Mouse (Mus musculus) myocyte (in vitro differentiated cells): ENCODE data around the gene 4933407L21Rik. TPM values are rescaled to one million over a fixed set of nuclear protein-coding genes. Genes with fewer than 3 reads are reported as not detected.
A peak's percentile ranks its signal among the peaks of the same experiment; 100 is the strongest.

Experiments used
- H3K27me3 ChIP-seq: one replicate; pipeline ENCODE4 v1.6.1; 2011; ENCODE audit not compliant: control insufficient read depth, insufficient read depth, insufficient read length
- H3K36me3 ChIP-seq: one replicate; pipeline ENCODE4 v1.6.1; 2011; ENCODE audit not compliant: control insufficient read depth, insufficient read depth
- H3K4me2 ChIP-seq: one replicate; pipeline ENCODE4 v1.6.1; 2011; ENCODE audit warnings: low read depth, control low read depth
- H3K4me3 ChIP-seq: one replicate; pipeline ENCODE4 v1.5.1; 2011; ENCODE audit warnings: mild to moderate bottlenecking, control low read depth, moderate library complexity
- H3K79me2 ChIP-seq: one replicate; pipeline ENCODE4 v1.6.1; 2011; ENCODE audit not compliant: control insufficient read depth, insufficient read depth
- H3ac ChIP-seq: one replicate; pipeline ENCODE4 v1.6.1; 2011; ENCODE audit not compliant: control insufficient read depth, insufficient read length
- CEBPB ChIP-seq: IDR thresholded peaks from 2 replicates; pipeline ENCODE4 v1.6.1; 2011; ENCODE audit warnings: mild to moderate bottlenecking, moderate library complexity; ENCODE audit not compliant: poor library complexity, insufficient read depth, severe bottlenecking
- E2F4 ChIP-seq: IDR thresholded peaks from one replicate; pipeline ENCODE4 v1.6.1; 2011; ENCODE audit warnings: mild to moderate bottlenecking, control low read depth, moderate library complexity; ENCODE audit not compliant: insufficient read depth
- MAX ChIP-seq: IDR thresholded peaks from one replicate; pipeline ENCODE4 v1.6.1; 2011; ENCODE audit warnings: low read depth, mild to moderate bottlenecking, control low read depth
- MYOD1 ChIP-seq, 3 experiments: IDR thresholded peaks; one replicate each; pipeline ENCODE4 v1.6.1; 2011; ENCODE audit warnings: control low read depth in 2 of 3, low read depth in 2 of 3, mild to moderate bottlenecking in 2 of 3, moderate library complexity in 1 of 3; ENCODE audit not compliant: insufficient read length in 2 of 3, control insufficient read depth in 1 of 3
- MYOG ChIP-seq, 3 experiments: IDR thresholded peaks; one replicate each; pipeline ENCODE4 v1.6.1; 2011; ENCODE audit warnings: control low read depth in 2 of 3, low read depth in 2 of 3, mild to moderate bottlenecking in 2 of 3; ENCODE audit not compliant: insufficient read length in 2 of 3, control insufficient read depth in 1 of 3, insufficient read depth in 1 of 3
- POLR2A ChIP-seq: IDR thresholded peaks from one replicate; pipeline ENCODE4 v1.6.1; 2011; ENCODE audit warnings: low read depth, mild to moderate bottlenecking, control low read depth, moderate library complexity; ENCODE audit not compliant: insufficient read length
- POLR2AphosphoS2 ChIP-seq: IDR thresholded peaks from one replicate; pipeline ENCODE4 v1.6.1; 2011; ENCODE audit warnings: low read depth, control low read depth; ENCODE audit not compliant: insufficient read length
- REST ChIP-seq: IDR thresholded peaks from one replicate; pipeline ENCODE4 v1.6.1; 2011; ENCODE audit warnings: mild to moderate bottlenecking, control low read depth, moderate library complexity; ENCODE audit not compliant: insufficient read depth, insufficient read length
- SRF ChIP-seq: IDR thresholded peaks from one replicate; pipeline ENCODE4 v1.6.1; 2011; ENCODE audit warnings: low read depth; ENCODE audit not compliant: control insufficient read depth, insufficient read length
- TCF12 ChIP-seq: IDR thresholded peaks from one replicate; pipeline ENCODE4 v1.6.1; 2011; ENCODE audit warnings: mild to moderate bottlenecking, control low read depth; ENCODE audit not compliant: poor library complexity, insufficient read depth, severe bottlenecking
- TCF3 ChIP-seq: IDR thresholded peaks from one replicate; pipeline ENCODE4 v1.6.1; 2011; ENCODE audit warnings: low read depth, control low read depth; ENCODE audit not compliant: insufficient read length
- USF1 ChIP-seq: IDR thresholded peaks from one replicate; pipeline ENCODE4 v1.6.1; 2011; ENCODE audit warnings: low read depth, mild to moderate bottlenecking, control low read depth, moderate library complexity
- polyA plus RNA-seq: library from polyadenylated mRNA; unstranded; fragments of >200 nt; fragmentation: generic; extraction: Trizol; gene quantifications from one replicate; pipeline ENCODE4 v1.2.1, GENCODE M21; 2012; ENCODE audit warnings: missing spikeins

The 4933407L21Rik gene
- polyA plus RNA-seq, 1 experiment, result not detected

DNA sequence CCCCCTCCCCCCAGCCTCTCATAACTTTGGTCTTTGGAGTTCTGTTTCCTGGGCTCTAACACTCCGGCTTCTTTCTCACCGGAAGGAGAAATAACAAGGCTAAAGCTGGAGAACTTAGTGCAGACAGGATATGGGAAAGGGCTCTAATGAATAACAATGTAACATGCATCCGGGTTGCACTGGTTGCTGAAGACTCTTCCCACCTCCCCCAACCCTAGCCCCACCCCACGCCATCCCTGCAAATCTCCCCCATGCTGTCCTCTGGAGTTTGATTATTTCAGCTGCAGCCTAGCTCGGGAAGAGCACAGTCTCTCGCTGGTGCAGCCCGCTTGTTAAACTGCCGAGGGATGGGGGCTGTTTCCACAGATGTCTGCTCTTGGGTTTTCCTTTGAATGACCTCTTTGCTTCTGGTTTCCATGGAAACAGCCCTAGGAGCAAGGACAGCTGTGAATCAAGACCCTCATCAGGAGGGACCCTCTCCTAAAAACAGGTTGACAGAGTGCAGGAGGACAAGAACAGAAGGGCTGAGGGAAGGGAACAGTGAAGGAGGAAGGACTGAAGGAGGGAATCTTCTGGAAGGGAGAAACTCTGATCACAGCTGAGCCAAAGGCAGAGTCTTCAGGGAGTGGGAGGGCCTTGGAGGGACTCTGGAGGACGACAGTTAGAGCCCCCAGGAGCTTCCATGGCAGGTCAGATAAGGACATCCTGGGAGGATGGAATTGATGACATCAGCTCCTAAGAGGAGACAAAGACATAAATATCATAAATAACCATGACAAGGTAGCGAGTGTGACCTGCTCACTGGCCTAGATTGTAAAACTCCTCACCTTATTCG is 5.6 kb downstream of the 4933407L21Rik start:
- no peak overlapping the region for H3K4me3 ChIP-seq
- H3K36me3 ChIP-seq, result no peaks in the 10 kb centered on the region
- peak overlapping the region; percentile 6 for H3K4me2 ChIP-seq
- TF ChIP-seq MAX (no peak), CEBPB (no peak), TCF3 (no peak), TCF12 (no peak), POLR2A (no peak), USF1 (no peak), SRF (no peak), MYOG (IDR thresholded peaks at IDR 0.05; ENCODE audit: control insufficient read depth in 1 of 3, insufficient read depth in 1 of 3, insufficient read length in 2 of 3, low read depth in 2 of 3) (no peak), MYOD1 (IDR thresholded peaks at IDR 0.05; ENCODE audit: control insufficient read depth in 1 of 3, insufficient read length in 2 of 3, low read depth in 2 of 3) (no peak), E2F4 (no peak), POLR2AphosphoS2 (no peak), REST (no peak)
- peaks cover 13% of the 10 kb centered on the region for H3K27me3 ChIP-seq
- H3ac ChIP-seq, result no peak overlapping the region
- no peaks in the 10 kb centered on the region for H3K79me2 ChIP-seq

- TF ChIP-seq CEBPB, result no peak
- TF ChIP-seq POLR2AphosphoS2, result no peak
- TF ChIP-seq MYOD1 (IDR thresholded peaks at IDR 0.05; ENCODE audit: control insufficient read depth in 1 of 3, insufficient read length in 2 of 3, low read depth in 2 of 3), result no peak
- TF ChIP-seq POLR2A, result no peak
- no peak for TF ChIP-seq TCF3
- no peak for TF ChIP-seq SRF
- TF ChIP-seq TCF12, result no peak
- no peak for TF ChIP-seq REST
- no peak for TF ChIP-seq MAX
- TF ChIP-seq MYOG (IDR thresholded peaks at IDR 0.05; ENCODE audit: control insufficient read depth in 1 of 3, insufficient read depth in 1 of 3, insufficient read length in 2 of 3, low read depth in 2 of 3), result no peak
- TF ChIP-seq USF1, result no peak
- TF ChIP-seq E2F4, result no peak
- peaks cover 10% of the 10 kb centered on the region for H3K27me3 ChIP-seq
- no peaks in the 10 kb centered on the region for H3K36me3 ChIP-seq
- H3ac ChIP-seq, result no peak overlapping the region
- no peak overlapping the region for H3K4me2 ChIP-seq
- no peaks in the 10 kb centered on the region for H3K79me2 ChIP-seq
- no peak overlapping the region for H3K4me3 ChIP-seq
These were observed 6.3 kb downstream of the 4933407L21Rik start for GRCm38 (mm10) chr1:85934560-85934959.

DNA sequence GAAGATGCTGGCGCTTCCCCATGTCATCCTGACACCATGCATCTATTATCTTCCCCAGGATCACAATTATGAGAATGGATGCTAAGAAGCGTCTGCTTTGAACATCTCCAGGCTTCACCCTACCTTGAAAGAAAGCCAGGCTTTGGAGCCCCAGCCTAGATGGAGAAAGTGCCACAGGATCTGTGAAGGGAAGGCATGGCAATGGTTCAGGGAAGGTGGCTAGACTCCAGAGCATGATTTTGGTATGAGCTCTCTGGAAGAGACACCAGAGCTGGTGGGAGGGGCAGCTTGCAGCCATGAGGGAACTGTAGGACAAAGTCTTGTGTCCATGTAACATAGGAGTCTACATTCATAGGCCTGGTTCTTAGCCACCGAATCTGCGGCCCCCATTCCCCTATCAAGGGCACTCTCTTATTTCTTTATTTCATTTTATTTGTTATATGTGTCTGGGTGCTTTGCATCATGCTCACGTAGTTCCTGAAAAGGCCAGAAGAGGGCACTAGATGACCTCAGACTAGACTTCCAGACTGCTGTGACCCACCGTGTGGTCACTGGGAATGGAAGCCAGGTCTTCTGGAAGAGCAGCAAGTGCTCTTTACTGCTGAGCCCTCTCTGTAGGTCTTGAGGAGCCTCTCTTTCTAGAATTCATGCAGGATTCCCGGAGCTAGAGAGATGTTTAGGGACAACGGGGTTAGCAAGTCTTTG is 7.0 kb downstream of the 4933407L21Rik start:
- Histone ChIP-seq H3K4me2 (no peak overlapping the region), H3K79me2 (no peaks in the 10 kb centered on the region), H3K27me3 (peaks cover 6% of the 10 kb centered on the region), H3K4me3 (no peak overlapping the region), H3K36me3 (no peaks in the 10 kb centered on the region), H3ac (no peak overlapping the region)
- no peak for TF ChIP-seq MAX
- no peak for TF ChIP-seq MYOD1 (IDR thresholded peaks at IDR 0.05; ENCODE audit: control insufficient read depth in 1 of 3, insufficient read length in 2 of 3, low read depth in 2 of 3)
- no peak for TF ChIP-seq TCF12
- no peak for TF ChIP-seq POLR2AphosphoS2
- no peak for TF ChIP-seq SRF
- TF ChIP-seq POLR2A, result no peak
- TF ChIP-seq MYOG (IDR thresholded peaks at IDR 0.05; ENCODE audit: control insufficient read depth in 1 of 3, insufficient read depth in 1 of 3, insufficient read length in 2 of 3, low read depth in 2 of 3), result no peak

DNA sequence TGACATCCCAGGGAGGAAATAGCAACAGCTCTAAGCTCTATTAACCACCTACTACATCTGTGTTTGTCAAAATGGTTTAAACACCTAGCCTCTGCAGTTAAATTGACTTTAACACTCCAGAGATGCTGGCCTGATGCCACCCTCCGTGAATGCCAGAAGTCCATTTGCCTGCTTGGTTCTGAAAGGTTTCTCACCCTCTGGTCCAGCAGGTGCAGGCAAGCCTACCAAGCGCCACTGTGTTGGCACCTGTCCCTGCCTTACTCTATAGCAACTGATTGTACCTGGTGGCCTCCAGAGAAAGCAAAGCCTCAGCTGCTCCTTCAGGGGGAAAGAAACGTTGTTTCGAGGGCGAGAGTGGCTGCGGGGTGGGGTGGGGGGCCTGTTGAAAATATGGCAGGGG is 8.0 kb downstream of the 4933407L21Rik start:
- Histone ChIP-seq H3K36me3 (no peaks in the 10 kb centered on the region), H3K27me3 (peaks cover 6% of the 10 kb centered on the region), H3K4me3 (no peak overlapping the region), H3K4me2 (no peak overlapping the region), H3K79me2 (no peaks in the 10 kb centered on the region), H3ac (no peak overlapping the region)
- TF ChIP-seq MYOG (IDR thresholded peaks at IDR 0.05; ENCODE audit: control insufficient read depth in 1 of 3, insufficient read depth in 1 of 3, insufficient read length in 2 of 3, low read depth in 2 of 3), result no peak
- TF ChIP-seq SRF, result no peak
- TF ChIP-seq MYOD1 (IDR thresholded peaks at IDR 0.05; ENCODE audit: control insufficient read depth in 1 of 3, insufficient read length in 2 of 3, low read depth in 2 of 3), result no peak
